Mouse (Mus musculus) activated CD4-positive, CD25-positive, alpha-beta regulatory T cell (primary cell): ENCODE results near the gene Olfr688. TPM values are rescaled to one million over a fixed set of nuclear protein-coding genes. Genes with fewer than 3 reads are reported as not detected.

Experiments
- polyA plus RNA-seq, 2 experiments: library from polyadenylated mRNA; unstranded; fragments of 100-300 nt; shearing (Covaris generic); gene quantifications; one replicate each; pipeline ENCODE4 v1.2.1; 2017

Olfr688 gene
- polyA plus RNA-seq, result not detected

GRCm38 (mm10) chr7:105287795-105288194 lies at the start of gene Olfr688:
TSS of gene Olfr688 (plus strand) at chr7:105288095.

GRCm38 (mm10) chr7:105310865-105311264 lies 23.0 kb downstream of the Olfr688 start, which contains the start of gene Olfr689:
TSS of gene Olfr689 (plus strand) at chr7:105311165.

GRCm38 (mm10) chr7:105334004-105334403 lies 46.1 kb downstream of the Olfr688 start, which contains the start of gene Olfr690:
TSS of gene Olfr690 (minus strand) at chr7:105334104.

Other genes with a start within 250 kb of the Olfr688 start
- gene Olfr677, start 236.7 kb upstream of the Olfr688 start, polyA plus RNA-seq, result not detected
- gene Olfr678, start 223.6 kb upstream of the Olfr688 start, polyA plus RNA-seq, result not detected
- not detected for gene Olfr679, start 206.9 kb upstream of the Olfr688 start, polyA plus RNA-seq
- gene Olfr680-ps1, start 195.3 kb upstream of the Olfr688 start, polyA plus RNA-seq, result not detected
- gene Olfr681, start 171.3 kb upstream of the Olfr688 start, polyA plus RNA-seq, result under 1 TPM in 1 of 2 experiments, not detected in 1; 0.05 TPM
- not detected for gene Olfr683, start 141.1 kb upstream of the Olfr688 start, polyA plus RNA-seq
- not detected for gene Olfr684, start 124.4 kb upstream of the Olfr688 start, polyA plus RNA-seq
- not detected for gene Olfr685, start 102.1 kb upstream of the Olfr688 start, polyA plus RNA-seq
- gene Olfr686, start 80.6 kb upstream of the Olfr688 start, polyA plus RNA-seq, result not detected
- gene Olfr689, start 23.1 kb downstream of the Olfr688 start, polyA plus RNA-seq, result under 1 TPM in 1 of 2 experiments, not detected in 1; 0.02 TPM
- under 1 TPM in 1 of 2 experiments, not detected in 1; 0.09 TPM for gene Olfr690, start 46.0 kb downstream of the Olfr688 start, polyA plus RNA-seq
- gene Olfr691, start 54.2 kb downstream of the Olfr688 start, polyA plus RNA-seq, result not detected
- not detected for gene Olfr692, start 80.1 kb downstream of the Olfr688 start, polyA plus RNA-seq
- gene Gm5901, start 86.9 kb downstream of the Olfr688 start, polyA plus RNA-seq, result not detected
- 10 to 100 TPM; 18.2 to 23.4 TPM for gene Fam160a2, start 112.0 kb downstream of the Olfr688 start, polyA plus RNA-seq
- not detected for gene Cnga4, start 116.5 kb downstream of the Olfr688 start, polyA plus RNA-seq
- gene Cckbr, start 137.6 kb downstream of the Olfr688 start, polyA plus RNA-seq, result not detected
- gene Cavin3, start 194.2 kb downstream of the Olfr688 start, polyA plus RNA-seq, result under 1 TPM in 1 of 2 experiments, not detected in 1; 0.31 TPM